In genomic region chr14:51884031-51884544, GRCm38 (mm10) we compare ENCODE assay signal across 7 mouse cellular contexts. TPM values are rescaled to one million over a fixed set of nuclear protein-coding genes. Genes with fewer than 3 reads are reported as not detected.
DNase-seq lines count a peak whose midpoint lies in the region; ATAC-seq and TF ChIP-seq lines count a peak whose summit lies in the region.

No protein-coding gene starts in this region.

- no peaks in the 10 kb centered on the region for H3K9me3 ChIP-seq in neural tube, embryonic 11.5 days (ENCODE audit: control insufficient read depth, low read length)
- no peaks in the 10 kb centered on the region for H3K9me3 ChIP-seq in liver, embryonic 11.5 days (ENCODE audit: control insufficient read depth, low read length)

- DNase-seq in neural tube, embryonic 11.5 days (ENCODE audit: low spot score): no peak
- no peak for DNase-seq in neural tube, embryonic 10.5 days (ENCODE audit: extremely low spot score, low spot score)
- DNase-seq in liver, embryonic 11.5 days (ENCODE audit: low spot score): no peak
- no peak for DNase-seq in left cerebral cortex, postnatal 10 days (ENCODE audit: extremely low spot score in 1 of 2, low spot score in 2 of 2)
- DNase-seq in left cerebral cortex, adult 11 months (ENCODE audit: low spot score): no peak
- no peak for DNase-seq in left cerebral cortex, postnatal 25 days (ENCODE audit: low spot score in 2 of 2)

- ATAC-seq in neural tube, embryonic 11.5 days (ENCODE audit: insufficient read depth, low FRiP score, low TSS enrichment): peak; percentile 41
- ATAC-seq in liver, embryonic 11.5 days (replicated peaks; ENCODE audit: low FRiP score): peak; percentile 18

- TF ChIP-seq CTCF in embryonic fibroblast, embryonic 13.5 days (IDR thresholded peaks at IDR 0.05; ENCODE audit: borderline replicate concordance, insufficient read depth, low read length): no peak

- peaks cover 6% of the 10 kb centered on the region; the same call in 1 of the 2 replicates for H3K4me1 ChIP-seq in neural tube, embryonic 11.5 days (ENCODE audit: control insufficient read depth, insufficient read depth, low read length)
- H3K4me1 ChIP-seq in embryonic fibroblast, embryonic 13.5 days (ENCODE audit: control insufficient read depth, insufficient read depth, low read length): no peaks in the 10 kb centered on the region; the same call in 1 of the 2 replicates
- H3K4me1 ChIP-seq in liver, embryonic 11.5 days (replicated peaks; ENCODE audit: control insufficient read depth, insufficient read depth, low read length): peaks cover 7% of the 10 kb centered on the region; the same call in 1 of the 2 replicates

- TF ChIP-seq POLR2A in embryonic fibroblast, embryonic 13.5 days (IDR thresholded peaks at IDR 0.05; ENCODE audit: low read depth, low read length): no peak

- WGBS in neural tube, embryonic 11.5 days: 1% methylated on average over 14 of the region's 14 CpGs
- 1% methylated on average over 14 of the region's 14 CpGs for WGBS in liver, embryonic 11.5 days

- peak overlapping the region; percentile 35 for H3K9ac ChIP-seq in neural tube, embryonic 11.5 days (ENCODE audit: low read length)
- peak overlapping the region; percentile 74 for H3K9ac ChIP-seq in liver, embryonic 11.5 days (ENCODE audit: low read depth, low read length)

- no peaks in the 10 kb centered on the region for H3K27me3 ChIP-seq in neural tube, embryonic 11.5 days (ENCODE audit: control insufficient read depth, insufficient read depth, low read length)
- no peaks in the 10 kb centered on the region for H3K27me3 ChIP-seq in liver, embryonic 11.5 days (replicated peaks; ENCODE audit: control insufficient read depth, insufficient read depth, low read length)

- peak overlapping the region; percentile 39; the same call in 1 of the 2 replicates for H3K27ac ChIP-seq in neural tube, embryonic 11.5 days (ENCODE audit: low read depth, low read length)
- H3K27ac ChIP-seq in embryonic fibroblast, embryonic 13.5 days (ENCODE audit: insufficient read depth, low read length): peak overlapping the region; percentile 39
- H3K27ac ChIP-seq in liver, embryonic 11.5 days (ENCODE audit: low read depth, low read length): peak overlapping the region; percentile 13; the same call in 1 of the 2 replicates

- H3K36me3 ChIP-seq in neural tube, embryonic 11.5 days (ENCODE audit: control insufficient read depth, insufficient read depth, low read length): peaks cover 6% of the 10 kb centered on the region; the same call in 1 of the 2 replicates
- H3K36me3 ChIP-seq in liver, embryonic 11.5 days (ENCODE audit: control insufficient read depth, insufficient read depth, low read length): peaks cover 7% of the 10 kb centered on the region; the same call in 1 of the 2 replicates

- intact Hi-C loops in left cerebral cortex, postnatal 10 days (cut with DNase I): loop anchor here (5.0 kb wide), 2 partner anchors 118 to 138 kb away; partner anchors contain the start of gene Zfp219
- intact Hi-C loops in left cerebral cortex, postnatal 25 days (cut with DNase I): loop anchor here (5.0 to 10.0 kb wide), 2 partner anchors 138 to 401 kb away; partner anchors contain the start of gene Zfp219

- H3K4me2 ChIP-seq in neural tube, embryonic 11.5 days (ENCODE audit: low read depth): peak overlapping the region; percentile 81
- peak overlapping the region; percentile 87 for H3K4me2 ChIP-seq in liver, embryonic 11.5 days

- peak overlapping the region; percentile 82 for H3K4me3 ChIP-seq in neural tube, embryonic 11.5 days (ENCODE audit: low read depth, low read length)
- H3K4me3 ChIP-seq in embryonic fibroblast, embryonic 13.5 days (ENCODE audit: insufficient read depth, low read length): peak overlapping the region; percentile 57
- peak overlapping the region; percentile 74 for H3K4me3 ChIP-seq in liver, embryonic 11.5 days (ENCODE audit: low read depth, low read length)

RNA-seq across cellular contexts. Expression of gene Mettl17, which starts 0.6 kb away (rescaled TPM):
- polyA plus RNA-seq in neural tube, embryonic 11.5 days (2014; fragmentation: Nextera tagmentation; extraction: Ambion mirVana): 58.8 and 58.9 TPM in 2 replicates
- 14.0 and 16.7 TPM in 2 replicates for polyA plus RNA-seq in embryonic fibroblast, embryonic 13.5 days (2011; ENCODE audit: insufficient read length, low read depth, missing spikeins)
- polyA plus RNA-seq in liver, embryonic 11.5 days (2014; fragmentation: Nextera tagmentation; extraction: Ambion mirVana): 32.5 and 42.6 TPM in 2 replicates
- total RNA-seq in left cerebral cortex, postnatal 10 days (2021): 10 to 100 TPM; 35.5 to 42.4 TPM
- total RNA-seq in left cerebral cortex, postnatal 25 days (2021): 10 to 100 TPM; 26.0 to 33.8 TPM

RNA-seq across cellular contexts. Expression of gene Slc39a2, which starts 8.6 kb away (rescaled TPM):
- polyA plus RNA-seq in neural tube, embryonic 11.5 days (2014; fragmentation: Nextera tagmentation; extraction: Ambion mirVana): 0.23 and 0.40 TPM in 2 replicates
- 1.1 and 3.2 TPM in 2 replicates for polyA plus RNA-seq in embryonic fibroblast, embryonic 13.5 days (2011; ENCODE audit: insufficient read length, low read depth, missing spikeins)
- 0.07 and 0.14 TPM in 2 replicates for polyA plus RNA-seq in liver, embryonic 11.5 days (2014; fragmentation: Nextera tagmentation; extraction: Ambion mirVana)
- 1 to 10 TPM; 3.6 to 4.5 TPM for total RNA-seq in left cerebral cortex, postnatal 10 days (2021)
- 1 to 10 TPM; 4.8 to 6.6 TPM for total RNA-seq in left cerebral cortex, postnatal 25 days (2021)

RNA-seq across cellular contexts. Expression of gene Ndrg2, which starts 29.9 kb away (rescaled TPM):
- polyA plus RNA-seq in neural tube, embryonic 11.5 days (2014; fragmentation: Nextera tagmentation; extraction: Ambion mirVana): 8.2 and 10.4 TPM in 2 replicates
- 7.2 and 17.2 TPM in 2 replicates for polyA plus RNA-seq in embryonic fibroblast, embryonic 13.5 days (2011; ENCODE audit: insufficient read length, low read depth, missing spikeins)
- 19.2 and 21.5 TPM in 2 replicates for polyA plus RNA-seq in liver, embryonic 11.5 days (2014; fragmentation: Nextera tagmentation; extraction: Ambion mirVana)
- 100 to 1,000 TPM; 337 to 367 TPM for total RNA-seq in left cerebral cortex, postnatal 10 days (2021)
- total RNA-seq in left cerebral cortex, postnatal 25 days (2021): 100 to 1,000 TPM; 694 to 748 TPM

RNA-seq across cellular contexts. Expression of gene Ear6, which starts 30.6 kb away (rescaled TPM):
- polyA plus RNA-seq in neural tube, embryonic 11.5 days (2014; fragmentation: Nextera tagmentation; extraction: Ambion mirVana): not detected in 2 replicates
- polyA plus RNA-seq in embryonic fibroblast, embryonic 13.5 days (2011; ENCODE audit: insufficient read length, low read depth, missing spikeins): not detected in 2 replicates
- polyA plus RNA-seq in liver, embryonic 11.5 days (2014; fragmentation: Nextera tagmentation; extraction: Ambion mirVana): 7.6 and 13.2 TPM in 2 replicates
- total RNA-seq in left cerebral cortex, postnatal 10 days (2021): not detected
- total RNA-seq in left cerebral cortex, postnatal 25 days (2021): not detected

RNA-seq across cellular contexts. Expression of gene Tppp2, which starts 34.1 kb away (rescaled TPM):
- not detected in 2 replicates for polyA plus RNA-seq in neural tube, embryonic 11.5 days (2014; fragmentation: Nextera tagmentation; extraction: Ambion mirVana)
- polyA plus RNA-seq in embryonic fibroblast, embryonic 13.5 days (2011; ENCODE audit: insufficient read length, low read depth, missing spikeins): not detected in 2 replicates
- not detected in 2 replicates for polyA plus RNA-seq in liver, embryonic 11.5 days (2014; fragmentation: Nextera tagmentation; extraction: Ambion mirVana)
- not detected for total RNA-seq in left cerebral cortex, postnatal 10 days (2021)
- total RNA-seq in left cerebral cortex, postnatal 25 days (2021): not detected
